Mouse (Mus musculus) liver, embryonic 13.5 days (tissue): ENCODE data around the gene Piezo1. TPM values are rescaled to one million over a fixed set of nuclear protein-coding genes. Genes with fewer than 3 reads are reported as not detected.

Source experiments
- ATAC-seq: fragments of 200-750 bp; cut with Nextera tagmentation; 2 replicates; pipeline ENCODE4 v1.8.0; 2017; ENCODE audit warnings: low read depth, mild to moderate bottlenecking, moderate number of reproducible peaks, moderate library complexity
- DNase-seq: peaks from one replicate; pipeline ENCODE4 v3.0.0; 2022
- H3K27ac ChIP-seq: fragments of 300-500 bp; sonication (generic); 2 replicates; pipeline ENCODE4 v1.5.1; 2015; ENCODE audit warnings: moderate library complexity, mild to moderate bottlenecking, inconsistent platforms
- H3K27me3 ChIP-seq: fragments of 300-500 bp; sonication (generic); 2 replicates; pipeline ENCODE4 v1.6.1; 2015; ENCODE audit warnings: mild to moderate bottlenecking, inconsistent platforms
- H3K36me3 ChIP-seq: fragments of 300-500 bp; sonication (generic); 2 replicates; pipeline ENCODE4 v1.6.1; 2015; ENCODE audit warnings: mild to moderate bottlenecking, inconsistent platforms
- H3K4me1 ChIP-seq: fragments of 300-500 bp; sonication (generic); replicated peaks from 2 replicates; pipeline ENCODE4 v1.6.1; 2015; ENCODE audit warnings: inconsistent platforms
- H3K4me2 ChIP-seq: fragments of 300-500 bp; sonication (generic); 2 replicates; pipeline ENCODE4 v1.6.1; 2015; ENCODE audit warnings: inconsistent platforms, mild to moderate bottlenecking, moderate library complexity
- H3K4me3 ChIP-seq: fragments of 300-500 bp; sonication (generic); replicated peaks from 2 replicates; pipeline ENCODE4 v1.5.1; 2015; ENCODE audit warnings: mild to moderate bottlenecking, inconsistent platforms
- H3K9ac ChIP-seq: fragments of 300-500 bp; sonication (generic); 2 replicates; pipeline ENCODE4 v1.6.1; 2015; ENCODE audit warnings: mild to moderate bottlenecking, inconsistent platforms
- H3K9me3 ChIP-seq: fragments of 300-500 bp; sonication (generic); replicated peaks from 2 replicates; pipeline ENCODE4 v1.6.1; 2016; ENCODE audit warnings: inconsistent platforms
- WGBS: fragments of 180-500 bp; shearing (Covaris S2); methylation state at CpG from one replicate; pipeline ENCODE4 v1.1.7; 2015; ENCODE audit not compliant: insufficient replicate concordance; 5-methylcytosine and 5-hydroxymethylcytosine counted together
- polyA plus RNA-seq: library from polyadenylated mRNA; unstranded; fragments of >200 nt; fragmentation: Nextera tagmentation; extraction: Ambion mirVana; gene quantifications from 2 replicates; pipeline ENCODE4 v1.2.1, GENCODE M21; 2015

The Piezo1 gene
- polyA plus RNA-seq, 1 experiment from 2014 or later = 14.2 TPM

DNA sequence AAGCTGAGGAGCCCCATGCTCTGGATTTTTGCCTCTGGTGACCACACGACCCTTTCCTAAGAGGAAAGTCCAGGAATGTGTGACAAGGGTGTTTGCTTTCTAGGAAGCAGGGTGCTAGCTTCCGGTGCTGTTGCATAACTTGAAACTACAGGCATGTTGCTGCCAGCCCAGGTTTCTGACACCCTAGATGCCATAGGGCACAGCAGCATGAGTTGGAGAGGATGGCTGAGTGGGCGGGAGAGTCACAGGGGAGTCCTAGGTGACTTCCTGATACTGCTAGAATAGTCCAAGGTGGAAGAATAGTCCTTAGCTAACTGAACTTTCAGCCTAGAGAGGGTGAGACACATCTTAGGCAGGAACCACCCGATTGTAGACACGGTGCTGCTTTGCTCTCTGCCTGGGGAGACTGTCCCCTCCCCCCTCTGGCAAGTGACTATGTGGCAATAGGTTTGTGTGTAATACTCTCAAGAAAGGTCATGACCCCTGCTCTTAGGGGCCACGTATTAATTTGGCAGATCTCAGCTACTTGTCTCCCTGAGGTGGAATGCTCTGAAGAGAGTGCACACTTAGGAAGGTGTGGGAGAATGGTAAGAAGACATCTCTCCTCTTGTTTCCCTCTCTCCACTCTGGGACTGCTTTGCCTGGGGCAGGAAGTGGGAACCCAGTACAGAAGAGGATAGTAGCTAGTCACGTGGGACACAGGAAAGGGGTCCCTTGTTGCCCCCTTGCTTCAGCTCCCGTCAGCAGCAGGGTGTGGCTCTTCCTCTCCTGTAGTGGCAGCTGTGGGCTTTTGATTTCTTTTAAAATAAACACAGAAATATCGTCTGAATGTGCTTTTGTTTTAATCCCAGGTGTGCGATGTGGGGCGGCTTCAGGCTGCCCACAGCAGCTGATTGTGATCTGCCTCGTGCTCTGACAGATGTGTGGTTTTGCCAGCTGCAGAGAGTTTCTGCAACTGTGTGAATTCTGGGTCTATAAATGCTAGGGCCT lies 87.2 kb downstream of the Piezo1 start:
- Histone ChIP-seq H3K9ac (no peak overlapping the region), H3K36me3 (peaks cover 15% of the 10 kb centered on the region), H3K4me2 (peak overlapping the region; percentile 17; the same call in 1 of the 2 replicates), H3K4me1 (peaks cover 55% of the 10 kb centered on the region), H3K27me3 (peaks cover 42% of the 10 kb centered on the region), H3K27ac (peak overlapping the region; percentile 63), H3K4me3 (no peak overlapping the region), H3K9me3 (no peaks in the 10 kb centered on the region)
- 16% methylated on average over 12 of the region's 12 CpGs for WGBS
- ATAC-seq (no peak), DNase-seq (no peak)

DNA sequence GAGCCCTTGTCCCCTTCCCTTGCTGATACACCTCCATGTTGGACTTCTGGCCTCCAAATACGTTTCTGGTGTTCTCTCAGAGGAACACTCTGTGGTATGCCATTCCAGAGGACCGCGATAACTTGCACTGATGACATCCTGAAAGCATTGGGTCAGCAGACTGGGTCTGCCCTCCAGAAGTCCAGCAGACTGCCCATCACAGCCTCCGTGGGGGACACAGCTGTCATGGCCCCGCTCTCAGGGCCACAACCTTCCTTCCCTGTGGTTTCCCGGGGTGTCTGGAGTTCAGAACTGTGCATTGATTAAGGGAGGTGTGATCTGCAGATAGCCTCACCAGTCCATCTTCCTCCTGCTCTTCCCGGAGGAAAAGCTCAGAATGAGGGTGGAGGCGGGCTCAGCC lies 88.6 kb downstream of the Piezo1 start:
- WGBS = 51% methylated on average over 8 of the region's 8 CpGs
- peaks cover 8% of the 10 kb centered on the region for H3K36me3 ChIP-seq
- no peak overlapping the region for H3K4me2 ChIP-seq
- peaks cover 56% of the 10 kb centered on the region for H3K27me3 ChIP-seq
- no peaks in the 10 kb centered on the region for H3K9me3 ChIP-seq
- H3K9ac ChIP-seq = no peak overlapping the region
- no peak for DNase-seq
- no peak overlapping the region for H3K4me3 ChIP-seq
- ATAC-seq = no peak
- peaks cover 55% of the 10 kb centered on the region for H3K4me1 ChIP-seq
- no peak overlapping the region for H3K27ac ChIP-seq

- Histone ChIP-seq H3K4me1 (peaks cover 55% of the 10 kb centered on the region), H3K4me2 (no peak overlapping the region)
- WGBS = 63% methylated on average over 11 of the region's 11 CpGs
Measured at GRCm38 (mm10) chr8:122461473-122462148, 89.5 kb downstream of the Piezo1 start.

DNA sequence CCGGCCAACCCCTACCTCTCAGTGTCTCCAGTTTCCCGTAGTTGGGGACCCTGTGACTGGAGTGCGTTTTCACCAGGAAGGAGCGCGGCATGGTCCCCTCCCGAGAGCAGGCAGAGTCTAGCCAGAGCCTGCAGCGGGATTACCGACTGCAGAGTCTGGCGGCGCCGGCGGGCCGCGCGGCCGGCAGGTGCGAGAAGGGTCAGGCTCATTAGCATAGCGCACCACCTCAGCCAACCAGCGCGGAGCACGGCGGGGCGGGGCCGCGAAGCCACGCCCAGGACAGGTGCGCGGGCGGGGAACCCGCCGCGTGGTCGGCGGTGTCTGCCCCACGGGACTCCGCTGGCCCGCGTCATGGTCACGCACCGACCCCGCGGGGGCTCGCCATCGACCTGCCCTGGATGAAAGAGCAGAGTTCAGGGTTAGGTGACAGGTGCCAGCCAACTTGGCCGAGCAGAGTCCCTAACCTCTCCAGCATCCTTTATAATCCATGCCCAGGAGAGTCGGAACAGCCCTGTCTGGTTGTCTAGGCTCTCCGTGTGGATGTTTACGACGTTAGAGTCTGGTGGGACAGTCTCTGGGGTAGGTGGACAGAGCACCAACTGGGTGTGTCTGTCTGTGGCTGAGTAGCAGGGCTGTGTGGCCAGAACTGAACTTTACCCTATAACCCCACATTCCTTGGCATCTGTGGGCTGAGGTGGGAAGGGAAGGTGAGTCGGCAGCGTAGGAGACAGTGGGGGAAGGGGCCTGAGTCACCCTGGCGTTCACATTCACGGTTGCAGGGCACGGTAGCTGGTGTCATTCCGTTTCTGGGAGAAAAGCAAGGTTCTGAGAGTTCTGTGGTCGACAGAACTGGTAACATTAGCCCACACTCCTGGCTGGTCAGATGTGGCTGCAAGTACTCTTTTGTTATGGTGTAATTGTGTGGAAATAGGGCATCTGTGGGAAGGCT lies 90.3 kb downstream of the Piezo1 start, which contains the start of gene Snai3:
Gene Snai3 (minus strand): TSS at position 210 of the 949 bp plus-strand sequence.
- 5% methylated on average over 56 of the region's 56 CpGs for WGBS
- no peak within 1 kb of the TSS for H3K27ac ChIP-seq
- peaks cover 55% of the 10 kb centered on the region for H3K4me1 ChIP-seq
- H3K9ac ChIP-seq = no peak within 1 kb of the TSS
- no peaks in the 10 kb centered on the region for H3K9me3 ChIP-seq
- DNase-seq (peak; percentile 42), ATAC-seq (peak; percentile 63)
- peak within 1 kb of the TSS; percentile 43 for H3K4me3 ChIP-seq
- peak within 1 kb of the TSS; percentile 64 for H3K4me2 ChIP-seq
- no peaks in the 10 kb centered on the region for H3K36me3 ChIP-seq
- H3K27me3 ChIP-seq = peaks cover 73% of the 10 kb centered on the region

More at GRCm38 (mm10) chr8:122461473-122462148, 89.5 kb downstream of the Piezo1 start:
- no peaks in the 10 kb centered on the region for H3K9me3 ChIP-seq
- peaks cover 65% of the 10 kb centered on the region for H3K27me3 ChIP-seq
- no peak overlapping the region for H3K27ac ChIP-seq
- peaks cover under 1% of the 10 kb centered on the region for H3K36me3 ChIP-seq
- no peak overlapping the region for H3K9ac ChIP-seq
- no peak overlapping the region for H3K4me3 ChIP-seq
- ATAC-seq (no peak), DNase-seq (no peak)

GRCm38 (mm10) chr8:122459990-122460389 lies 91.1 kb downstream of the Piezo1 start:
- peaks cover 51% of the 10 kb centered on the region for H3K4me1 ChIP-seq
- peak overlapping the region; percentile 64 for H3K4me2 ChIP-seq
- H3K4me3 ChIP-seq = peak overlapping the region; percentile 43
- no peak for DNase-seq
- H3K36me3 ChIP-seq = no peaks in the 10 kb centered on the region
- peaks cover 78% of the 10 kb centered on the region for H3K27me3 ChIP-seq
- ATAC-seq = no peak
- no peak overlapping the region for H3K27ac ChIP-seq
- 15% methylated on average over 7 of the region's 7 CpGs for WGBS
- H3K9me3 ChIP-seq = no peaks in the 10 kb centered on the region
- H3K9ac ChIP-seq = no peak overlapping the region

- Histone ChIP-seq H3K9me3 (no peaks in the 10 kb centered on the region), H3K27ac (no peak overlapping the region), H3K36me3 (no peaks in the 10 kb centered on the region), H3K4me2 (peak overlapping the region; percentile 64; the same call in 1 of the 2 replicates), H3K4me1 (peaks cover 50% of the 10 kb centered on the region), H3K9ac (no peak overlapping the region), H3K27me3 (peaks cover 84% of the 10 kb centered on the region), H3K4me3 (no peak overlapping the region)
- no peak for DNase-seq
- 46% methylated on average over 6 of the region's 6 CpGs for WGBS
- no peak for ATAC-seq
Measured at GRCm38 (mm10) chr8:122459218-122459900, 91.8 kb downstream of the Piezo1 start.

DNA sequence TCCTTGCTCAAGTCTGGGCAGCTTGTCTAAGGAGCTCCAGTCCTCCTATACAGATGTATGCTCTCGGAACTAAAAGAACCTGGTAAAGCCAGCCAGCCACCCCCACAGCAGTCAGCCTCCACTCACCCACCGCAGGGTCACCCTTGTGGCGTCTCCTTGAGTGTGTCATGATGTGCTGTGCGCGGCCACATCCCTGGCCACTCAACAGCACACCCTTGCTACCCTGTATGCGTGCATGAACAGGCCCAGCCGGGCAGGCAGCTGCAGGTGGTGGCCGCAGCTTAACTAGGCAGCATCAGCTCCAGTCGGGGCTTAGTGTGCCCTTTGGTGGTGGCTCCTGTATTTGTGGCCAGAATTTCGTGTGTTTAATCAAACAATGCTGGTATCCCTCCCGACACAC lies 94.0 kb downstream of the Piezo1 start:
- 64% methylated on average over 11 of the region's 11 CpGs for WGBS
- Histone ChIP-seq H3K27me3 (peaks cover 80% of the 10 kb centered on the region), H3K4me2 (no peak overlapping the region)

GRCm38 (mm10) chr8:122454409-122454808 lies 96.7 kb downstream of the Piezo1 start:
- Histone ChIP-seq H3K27ac (no peak overlapping the region), H3K27me3 (peaks cover 58% of the 10 kb centered on the region), H3K4me3 (no peak overlapping the region), H3K9me3 (no peaks in the 10 kb centered on the region), H3K4me2 (no peak overlapping the region), H3K36me3 (no peaks in the 10 kb centered on the region), H3K4me1 (peaks cover 11% of the 10 kb centered on the region; the same call in 1 of the 2 replicates), H3K9ac (no peak overlapping the region)
- WGBS = 81% methylated on average over 6 of the region's 6 CpGs
- DNase-seq (no peak), ATAC-seq (no peak)

More for the DNA sequence above, 94.0 kb downstream of the Piezo1 start:
- H3K36me3 ChIP-seq = no peaks in the 10 kb centered on the region
- DNase-seq (no peak), ATAC-seq (no peak)
- no peaks in the 10 kb centered on the region for H3K9me3 ChIP-seq
- no peak overlapping the region for H3K27ac ChIP-seq
- peaks cover 35% of the 10 kb centered on the region for H3K4me1 ChIP-seq
- no peak overlapping the region for H3K9ac ChIP-seq
- H3K4me3 ChIP-seq = no peak overlapping the region

- Histone ChIP-seq H3K9ac (no peak overlapping the region), H3K4me2 (no peak overlapping the region), H3K27me3 (peaks cover 42% of the 10 kb centered on the region), H3K9me3 (no peaks in the 10 kb centered on the region), H3K4me1 (peaks cover 11% of the 10 kb centered on the region; the same call in 1 of the 2 replicates), H3K27ac (no peak overlapping the region), H3K4me3 (no peak overlapping the region), H3K36me3 (no peaks in the 10 kb centered on the region)
- no peak for DNase-seq
- WGBS = 80% methylated on average over 9 of the region's 10 CpGs
- no peak for ATAC-seq
Measured at GRCm38 (mm10) chr8:122452154-122452553, 99.0 kb downstream of the Piezo1 start.

- ATAC-seq (no peak), DNase-seq (no peak)
- Histone ChIP-seq H3K27me3 (peaks cover 40% of the 10 kb centered on the region), H3K27ac (no peak overlapping the region), H3K9ac (no peak overlapping the region), H3K4me3 (no peak overlapping the region), H3K9me3 (no peaks in the 10 kb centered on the region), H3K4me2 (no peak overlapping the region), H3K36me3 (no peaks in the 10 kb centered on the region), H3K4me1 (peaks cover 11% of the 10 kb centered on the region; the same call in 1 of the 2 replicates)
- 62% methylated on average over 7 of the region's 7 CpGs for WGBS
Measured at GRCm38 (mm10) chr8:122451161-122451703, 99.9 kb downstream of the Piezo1 start.
